Mouse (Mus musculus) lung, embryonic 14.5 days (tissue): ENCODE results near the gene Gm16253. TPM values are rescaled to one million over a fixed set of nuclear protein-coding genes. Genes with fewer than 3 reads are reported as not detected.

Experiments
- ATAC-seq: fragments of 200-750 bp; cut with Nextera tagmentation; 2 replicates; pipeline ENCODE4 v1.8.0; 2017; ENCODE audit warnings: mild to moderate bottlenecking, moderate TSS enrichment, moderate library complexity; ENCODE audit not compliant: insufficient read depth
- DNase-seq: peaks from one replicate; pipeline ENCODE4 v3.0.0-alpha.2; 2015
- H3K27ac ChIP-seq: fragments of 300-500 bp; sonication (generic); 2 replicates; pipeline ENCODE4 v1.5.1; 2014; ENCODE audit warnings: low read depth, mild to moderate bottlenecking, moderate library complexity
- H3K27me3 ChIP-seq: fragments of 300-500 bp; sonication (generic); 2 replicates; pipeline ENCODE4 v1.6.1; 2014; ENCODE audit warnings: low read length, control low read depth; ENCODE audit not compliant: insufficient read depth
- H3K36me3 ChIP-seq: fragments of 300-500 bp; sonication (generic); 2 replicates; pipeline ENCODE4 v1.6.1; 2014; ENCODE audit warnings: control low read depth; ENCODE audit not compliant: insufficient read depth
- H3K4me1 ChIP-seq: fragments of 300-500 bp; sonication (generic); 2 replicates; pipeline ENCODE4 v1.6.1; 2014; ENCODE audit warnings: antibody characterized with exemption, control low read depth; ENCODE audit not compliant: insufficient read depth
- H3K4me2 ChIP-seq: fragments of 300-500 bp; sonication (generic); 2 replicates; pipeline ENCODE4 v1.6.1; 2014; ENCODE audit warnings: mild to moderate bottlenecking
- H3K4me3 ChIP-seq: fragments of 300-500 bp; sonication (generic); 2 replicates; pipeline ENCODE4 v1.5.1; 2014; ENCODE audit warnings: low read depth, low read length
- H3K9ac ChIP-seq: fragments of 300-500 bp; sonication (generic); 2 replicates; pipeline ENCODE4 v1.6.1; 2014
- H3K9me3 ChIP-seq: fragments of 300-500 bp; sonication (generic); 2 replicates; pipeline ENCODE4 v1.6.1; 2016; ENCODE audit warnings: low read depth, low read length, control low read depth
- CTCF ChIP-seq: IDR thresholded peaks from 2 replicates; pipeline ENCODE4 v1.5.1; 2016; ENCODE audit warnings: antibody characterized with exemption, low read depth
- WGBS: fragments of 180-500 bp; shearing (Covaris S2); extraction: QIAGEN DNeasy Blood & Tissue Kit; methylation state at CpG from one replicate; pipeline ENCODE4 v1.1.7; 2014; 5-methylcytosine and 5-hydroxymethylcytosine counted together
- polyA plus RNA-seq: library from polyadenylated mRNA; unstranded; fragments of >200 nt; fragmentation: Nextera tagmentation; extraction: Ambion mirVana; gene quantifications from 2 replicates; pipeline ENCODE4 v1.2.1, GENCODE M21; 2014

Gm16253 gene
- polyA plus RNA-seq, 1 experiment from 2014 or later, result 1.2 TPM

- no peaks in the 10 kb centered on the region for H3K36me3 ChIP-seq
- peak overlapping the region; percentile 65 for H3K9ac ChIP-seq
- H3K4me1 ChIP-seq, result peaks cover 8% of the 10 kb centered on the region; the same call in 1 of the 2 replicates
- ATAC-seq (no peak), DNase-seq (peak; percentile 90)
- peak overlapping the region; percentile 75 for H3K27ac ChIP-seq
- no peaks in the 10 kb centered on the region for H3K9me3 ChIP-seq
- TF ChIP-seq CTCF, result no peak
- H3K4me3 ChIP-seq, result peak overlapping the region; percentile 50
- peaks cover 34% of the 10 kb centered on the region for H3K27me3 ChIP-seq
- WGBS, result 1% methylated on average over 54 of the region's 54 CpGs
- peak overlapping the region; percentile 97 for H3K4me2 ChIP-seq
These were observed 21.6 kb downstream of the Gm16253 start for GRCm38 (mm10) chr3:96598156-96599068.

- peaks cover 8% of the 10 kb centered on the region; the same call in 1 of the 2 replicates for H3K4me1 ChIP-seq
- H3K4me2 ChIP-seq, result peak overlapping the region; percentile 97
- ATAC-seq (no peak), DNase-seq (no peak)
- peaks cover 34% of the 10 kb centered on the region for H3K27me3 ChIP-seq
- no peaks in the 10 kb centered on the region for H3K36me3 ChIP-seq
- 54% methylated on average over 8 of the region's 8 CpGs for WGBS
- H3K27ac ChIP-seq, result 0 out of 2 replicates have a peak overlapping the region, but pooled peaks have one; percentile 75
- peak overlapping the region; percentile 50 for H3K4me3 ChIP-seq
- H3K9me3 ChIP-seq, result no peaks in the 10 kb centered on the region
- H3K9ac ChIP-seq, result no peak overlapping the region; the same call in 1 of the 2 replicates
- TF ChIP-seq CTCF, result no peak
These were observed 22.2 kb downstream of the Gm16253 start for GRCm38 (mm10) chr3:96599069-96599393.

DNA sequence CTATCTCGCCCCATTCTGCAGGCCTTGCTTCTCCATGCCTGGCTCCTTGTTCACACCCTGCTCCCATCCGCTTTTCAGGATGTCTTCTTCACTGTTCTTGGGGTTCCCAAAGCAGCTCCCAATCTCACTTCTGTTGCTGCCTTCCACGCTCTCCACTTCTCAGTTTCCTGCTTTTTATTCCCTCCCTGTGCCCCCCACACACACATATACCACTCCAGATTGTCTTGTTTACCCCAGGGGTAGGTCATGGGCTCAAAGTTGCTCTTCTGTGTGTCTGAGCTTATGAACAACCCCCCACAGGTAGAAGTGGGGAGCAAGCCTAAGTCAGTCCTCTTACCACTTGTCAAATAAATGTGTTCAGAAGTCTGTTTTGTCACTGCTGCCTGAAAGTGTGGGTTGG is 22.6 kb downstream of the Gm16253 start:
- Histone ChIP-seq H3K9me3 (no peaks in the 10 kb centered on the region), H3K27ac (no peak overlapping the region), H3K4me2 (no peak overlapping the region; the same call in 1 of the 2 replicates), H3K9ac (no peak overlapping the region), H3K4me1 (peaks cover 8% of the 10 kb centered on the region; the same call in 1 of the 2 replicates), H3K27me3 (peaks cover 34% of the 10 kb centered on the region), H3K4me3 (no peak overlapping the region), H3K36me3 (no peaks in the 10 kb centered on the region)
- DNase-seq (no peak), ATAC-seq (no peak)
- no peak for TF ChIP-seq CTCF
- WGBS, result 77% methylated on average over 3 of the region's 3 CpGs

DNA sequence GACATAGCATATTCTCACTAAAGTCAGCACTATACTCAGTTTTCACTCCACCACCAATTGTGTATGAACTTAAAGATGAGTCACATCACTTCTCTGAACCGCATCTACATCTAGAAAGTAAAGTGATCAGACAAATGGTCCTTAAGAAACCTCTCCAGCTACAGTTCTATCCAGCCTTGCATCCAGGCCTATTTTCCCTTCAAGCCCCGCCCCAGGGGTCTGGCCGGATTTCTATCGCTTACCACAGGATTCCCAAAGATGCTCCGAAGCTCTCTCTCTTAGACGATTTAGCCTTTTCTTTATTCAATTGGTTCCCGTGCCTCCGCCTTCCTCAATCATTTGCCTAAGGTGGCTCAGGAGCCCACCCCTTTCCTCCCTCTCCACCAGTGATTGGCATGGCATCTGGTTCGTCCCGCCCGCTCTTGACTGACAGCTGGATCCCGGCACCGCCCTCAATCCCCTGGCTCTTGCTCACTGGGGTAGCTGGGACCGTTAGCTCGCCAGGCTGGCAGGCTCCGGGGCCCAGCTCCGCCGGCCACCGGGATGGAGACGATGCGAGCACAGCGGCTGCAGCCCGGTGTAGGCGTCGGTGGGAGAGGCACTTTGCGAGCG is 24.0 kb downstream of the Gm16253 start, which contains the start of gene Lix1l:
Gene Lix1l, plus strand, starts transcription at position 511 of the 612 bp plus-strand sequence.
- no peak for TF ChIP-seq CTCF
- Histone ChIP-seq H3K4me1 (peaks cover 7% of the 10 kb centered on the region; the same call in 1 of the 2 replicates), H3K9ac (peak within 1 kb of the TSS; percentile 82), H3K9me3 (no peaks in the 10 kb centered on the region), H3K36me3 (no peaks in the 10 kb centered on the region), H3K4me2 (peak within 1 kb of the TSS; percentile 67), H3K27ac (peak within 1 kb of the TSS; percentile 97), H3K4me3 (peak within 1 kb of the TSS; percentile 67), H3K27me3 (peaks cover 29% of the 10 kb centered on the region)
- WGBS, result 1% methylated on average over 27 of the region's 27 CpGs
- DNase-seq (peak; percentile 97), ATAC-seq (peak; percentile 95)

DNA sequence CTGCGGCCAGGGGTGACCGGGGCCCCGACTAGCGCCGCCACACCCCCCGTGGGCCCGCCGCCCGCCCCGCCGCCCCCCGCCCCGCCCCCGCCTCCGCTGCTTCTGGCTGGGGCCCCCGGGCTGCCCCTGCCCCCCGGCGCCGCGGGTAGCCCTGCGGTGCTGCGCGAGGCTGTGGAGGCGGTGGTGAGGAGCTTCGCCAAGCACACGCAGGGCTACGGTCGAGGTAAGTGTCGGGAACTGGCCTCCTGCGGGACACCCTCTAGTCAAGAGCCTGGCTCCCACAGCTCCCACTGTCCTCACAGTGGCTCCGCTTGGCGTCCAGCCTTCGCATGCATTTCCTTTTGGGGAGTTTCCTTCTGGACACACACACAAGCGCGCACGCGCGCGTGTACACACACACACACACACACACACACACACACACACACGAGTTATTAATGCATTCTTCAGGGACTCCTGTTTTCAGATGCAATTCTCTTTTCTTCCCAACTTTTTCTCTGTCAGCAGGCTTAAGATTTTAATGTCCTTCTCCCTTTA is 24.5 kb downstream of the Gm16253 start:
- H3K4me3 ChIP-seq, result peak overlapping the region; percentile 67
- peak overlapping the region; percentile 97 for H3K27ac ChIP-seq
- TF ChIP-seq CTCF, result 0 out of 2 replicates have a peak, but pooled peaks have one; percentile 4
- peaks cover 4% of the 10 kb centered on the region; the same call in 1 of the 2 replicates for H3K4me1 ChIP-seq
- peak; percentile 66 for ATAC-seq
- H3K9ac ChIP-seq, result peak overlapping the region; percentile 82
- no peaks in the 10 kb centered on the region for H3K9me3 ChIP-seq
- H3K4me2 ChIP-seq, result peak overlapping the region; percentile 67
- H3K36me3 ChIP-seq, result no peaks in the 10 kb centered on the region
- under 1% methylated on average over 40 of the region's 40 CpGs for WGBS
- DNase-seq, result peak; percentile 89
- peaks cover 26% of the 10 kb centered on the region for H3K27me3 ChIP-seq

GRCm38 (mm10) chr3:96601941-96602703 is 25.3 kb downstream of the Gm16253 start:
- H3K4me2 ChIP-seq, result peak overlapping the region; percentile 67

More at GRCm38 (mm10) chr3:96601941-96602703, 25.3 kb downstream of the Gm16253 start:
- peak overlapping the region; percentile 67 for H3K4me3 ChIP-seq
- no peak for TF ChIP-seq CTCF
- DNase-seq, result peak; percentile 77
- 19% methylated on average over 10 of the region's 10 CpGs for WGBS
- no peaks in the 10 kb centered on the region for H3K9me3 ChIP-seq
- no peaks in the 10 kb centered on the region for H3K4me1 ChIP-seq
- H3K27me3 ChIP-seq, result peaks cover 18% of the 10 kb centered on the region
- H3K9ac ChIP-seq, result peak overlapping the region; percentile 82
- no peak for ATAC-seq
- H3K36me3 ChIP-seq, result no peaks in the 10 kb centered on the region
- H3K27ac ChIP-seq, result peak overlapping the region; percentile 97
